Mouse (Mus musculus) hindbrain, embryonic 16.5 days (tissue): ENCODE measurements at regions not wholly inside any gene's neighbourhood (a gene's known extent, or its start where the extent isn't known, plus 50 kb on each side); places are given as distances from the start of the nearest gene placed in this dataset.

Experiments used
- ATAC-seq: fragments of 200-750 bp; cut with Nextera tagmentation; 2 replicates; pipeline ENCODE4 v1.8.0; 2017; ENCODE audit warnings: moderate TSS enrichment, moderate library complexity
- H3K27ac ChIP-seq: fragments of 300-500 bp; sonication (generic); 2 replicates; pipeline ENCODE4 v1.5.1; 2014; ENCODE audit warnings: low read depth, mild to moderate bottlenecking, control low read depth, low read length, moderate library complexity
- H3K27me3 ChIP-seq: fragments of 300-500 bp; sonication (generic); replicated peaks from 2 replicates; pipeline ENCODE4 v1.6.1; 2014; ENCODE audit warnings: low read length; ENCODE audit not compliant: control insufficient read depth, insufficient read depth
- H3K36me3 ChIP-seq: fragments of 300-500 bp; sonication (generic); 2 replicates; pipeline ENCODE4 v1.6.1; 2014; ENCODE audit warnings: mild to moderate bottlenecking, low read length, moderate library complexity, mixed read lengths; ENCODE audit not compliant: control insufficient read depth, insufficient read depth
- H3K4me1 ChIP-seq: fragments of 300-500 bp; sonication (generic); 2 replicates; pipeline ENCODE4 v1.6.1; 2014; ENCODE audit warnings: low read depth, low read length; ENCODE audit not compliant: control insufficient read depth, insufficient read depth
- H3K4me2 ChIP-seq: fragments of 300-500 bp; sonication (generic); 2 replicates; pipeline ENCODE4 v1.6.1; 2014; ENCODE audit warnings: mild to moderate bottlenecking, low read length, control low read depth, moderate library complexity
- H3K4me3 ChIP-seq: fragments of 300-500 bp; sonication (generic); 2 replicates; pipeline ENCODE4 v1.5.1; 2014; ENCODE audit warnings: mild to moderate bottlenecking, low read length, control low read depth, moderate library complexity
- H3K9ac ChIP-seq: fragments of 300-500 bp; sonication (generic); 2 replicates; pipeline ENCODE4 v1.6.1; 2014; ENCODE audit warnings: low read depth, mild to moderate bottlenecking, control low read depth, low read length, moderate library complexity
- H3K9me3 ChIP-seq: fragments of 300-500 bp; sonication (generic); 2 replicates; pipeline ENCODE4 v1.6.1; 2014; ENCODE audit warnings: mild to moderate bottlenecking, low read length, moderate library complexity; ENCODE audit not compliant: control insufficient read depth
- WGBS: fragments of 180-500 bp; shearing (Covaris S2); extraction: QIAGEN DNeasy Blood & Tissue Kit; methylation state at CpG from one replicate; pipeline ENCODE4 v1.1.7; 2014; 5-methylcytosine and 5-hydroxymethylcytosine counted together

GRCm38 (mm10) chr13:97628608-97629007, 131.8 kb downstream of the Gm10260 start:
- no peak for ATAC-seq
- Histone ChIP-seq H3K9me3 (no peaks in the 10 kb centered on the region), H3K9ac (no peak overlapping the region), H3K27ac (no peak overlapping the region), H3K4me2 (no peak overlapping the region), H3K27me3 (no peaks in the 10 kb centered on the region), H3K36me3 (no peaks in the 10 kb centered on the region), H3K4me1 (no peaks in the 10 kb centered on the region), H3K4me3 (no peak overlapping the region)
- 84% methylated on average over 7 of the region's 7 CpGs for WGBS

DNA sequence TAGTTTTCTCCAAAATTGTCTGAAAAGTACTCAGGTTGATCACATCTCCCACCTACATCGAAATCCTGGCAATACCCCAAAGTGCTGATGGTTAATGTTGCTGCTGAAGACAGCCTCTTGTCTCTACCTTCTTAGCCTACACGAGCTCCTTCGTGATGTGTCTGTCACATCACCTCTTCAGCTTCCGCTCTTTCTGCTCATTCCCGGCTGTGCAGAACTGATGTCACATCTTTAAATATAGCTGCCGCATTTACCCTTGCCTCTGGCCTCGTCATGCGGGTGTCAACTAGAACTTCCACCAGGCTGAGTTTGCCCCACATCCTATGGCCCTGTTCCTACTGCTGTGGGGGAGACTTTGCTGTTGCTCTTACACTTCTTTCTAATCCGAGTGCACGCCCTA, 133.2 kb downstream of the Gm10260 start:
- H3K27ac ChIP-seq, result no peak overlapping the region
- no peak overlapping the region for H3K4me3 ChIP-seq
- no peaks in the 10 kb centered on the region for H3K9me3 ChIP-seq
- no peak for ATAC-seq
- WGBS, result 91% methylated on average over 10 of the region's 10 CpGs
- H3K4me1 ChIP-seq, result no peaks in the 10 kb centered on the region
- no peak overlapping the region for H3K4me2 ChIP-seq
- no peak overlapping the region for H3K9ac ChIP-seq
- no peaks in the 10 kb centered on the region for H3K36me3 ChIP-seq
- no peaks in the 10 kb centered on the region for H3K27me3 ChIP-seq

GRCm38 (mm10) chr13:97626786-97627185, 133.6 kb downstream of the Gm10260 start:
- ATAC-seq, result no peak
- no peaks in the 10 kb centered on the region for H3K4me1 ChIP-seq
- WGBS, result 72% methylated on average over 5 of the region's 5 CpGs
- H3K9me3 ChIP-seq, result no peaks in the 10 kb centered on the region
- no peak overlapping the region for H3K27ac ChIP-seq
- H3K27me3 ChIP-seq, result no peaks in the 10 kb centered on the region
- no peak overlapping the region for H3K4me2 ChIP-seq
- no peaks in the 10 kb centered on the region for H3K36me3 ChIP-seq
- no peak overlapping the region for H3K4me3 ChIP-seq
- H3K9ac ChIP-seq, result no peak overlapping the region

- WGBS, result 86% methylated on average over 5 of the region's 5 CpGs
- no peak overlapping the region for H3K9ac ChIP-seq
These were observed 134.3 kb downstream of the Gm10260 start for GRCm38 (mm10) chr13:97626116-97626515.

GRCm38 (mm10) chr13:97625391-97625790, 135.0 kb downstream of the Gm10260 start:
- Histone ChIP-seq H3K36me3 (no peaks in the 10 kb centered on the region), H3K27me3 (no peaks in the 10 kb centered on the region), H3K9ac (no peak overlapping the region), H3K4me1 (no peaks in the 10 kb centered on the region), H3K4me2 (no peak overlapping the region), H3K27ac (no peak overlapping the region), H3K4me3 (no peak overlapping the region), H3K9me3 (no peaks in the 10 kb centered on the region)
- WGBS, result 76% methylated on average over 4 of the region's 4 CpGs
- no peak for ATAC-seq

More at GRCm38 (mm10) chr13:97626116-97626515, 134.3 kb downstream of the Gm10260 start:
- ATAC-seq, result no peak
- no peaks in the 10 kb centered on the region for H3K36me3 ChIP-seq
- H3K4me2 ChIP-seq, result no peak overlapping the region
- H3K27me3 ChIP-seq, result no peaks in the 10 kb centered on the region
- H3K4me1 ChIP-seq, result no peaks in the 10 kb centered on the region
- no peak overlapping the region for H3K4me3 ChIP-seq
- H3K27ac ChIP-seq, result no peak overlapping the region
- H3K9me3 ChIP-seq, result no peaks in the 10 kb centered on the region

DNA sequence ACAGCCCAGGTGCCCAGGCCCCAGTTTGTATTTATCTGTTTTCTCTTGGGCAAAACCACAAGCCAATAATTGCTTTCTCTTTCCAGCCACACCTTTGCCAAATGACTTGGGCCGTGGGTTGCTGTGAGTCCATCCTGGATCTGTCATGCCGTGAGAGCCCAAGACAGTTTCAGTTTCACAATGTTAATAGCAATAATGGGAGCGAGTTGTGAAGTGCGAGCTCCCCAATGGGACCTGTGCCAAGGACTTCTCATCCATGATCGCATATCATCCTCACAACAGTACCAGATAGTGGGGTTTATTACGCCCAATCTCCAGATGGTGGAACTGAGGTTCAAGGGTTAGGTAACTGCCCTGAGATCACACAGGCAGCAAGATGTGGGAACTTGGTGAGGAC, 142.2 kb downstream of the Gm10260 start:
- Histone ChIP-seq H3K27me3 (no peaks in the 10 kb centered on the region), H3K9ac (no peak overlapping the region), H3K36me3 (no peaks in the 10 kb centered on the region), H3K4me2 (no peak overlapping the region), H3K27ac (no peak overlapping the region), H3K4me1 (no peaks in the 10 kb centered on the region), H3K4me3 (no peak overlapping the region), H3K9me3 (no peaks in the 10 kb centered on the region)
- 93% methylated on average over 6 of the region's 6 CpGs for WGBS
- no peak for ATAC-seq

GRCm38 (mm10) chr13:97617511-97618189, 142.8 kb downstream of the Gm10260 start:
- Histone ChIP-seq H3K27me3 (no peaks in the 10 kb centered on the region), H3K4me3 (no peak overlapping the region), H3K27ac (no peak overlapping the region), H3K36me3 (no peaks in the 10 kb centered on the region), H3K9ac (no peak overlapping the region), H3K4me1 (no peaks in the 10 kb centered on the region), H3K4me2 (no peak overlapping the region), H3K9me3 (no peaks in the 10 kb centered on the region)
- ATAC-seq, result no peak
- 81% methylated on average over 13 of the region's 13 CpGs for WGBS

GRCm38 (mm10) chr13:97616919-97617318, 143.5 kb downstream of the Gm10260 start:
- Histone ChIP-seq H3K27me3 (no peaks in the 10 kb centered on the region), H3K9me3 (no peaks in the 10 kb centered on the region), H3K9ac (no peak overlapping the region), H3K27ac (no peak overlapping the region), H3K4me1 (no peaks in the 10 kb centered on the region), H3K36me3 (no peaks in the 10 kb centered on the region), H3K4me2 (no peak overlapping the region), H3K4me3 (no peak overlapping the region)
- no peak for ATAC-seq

DNA sequence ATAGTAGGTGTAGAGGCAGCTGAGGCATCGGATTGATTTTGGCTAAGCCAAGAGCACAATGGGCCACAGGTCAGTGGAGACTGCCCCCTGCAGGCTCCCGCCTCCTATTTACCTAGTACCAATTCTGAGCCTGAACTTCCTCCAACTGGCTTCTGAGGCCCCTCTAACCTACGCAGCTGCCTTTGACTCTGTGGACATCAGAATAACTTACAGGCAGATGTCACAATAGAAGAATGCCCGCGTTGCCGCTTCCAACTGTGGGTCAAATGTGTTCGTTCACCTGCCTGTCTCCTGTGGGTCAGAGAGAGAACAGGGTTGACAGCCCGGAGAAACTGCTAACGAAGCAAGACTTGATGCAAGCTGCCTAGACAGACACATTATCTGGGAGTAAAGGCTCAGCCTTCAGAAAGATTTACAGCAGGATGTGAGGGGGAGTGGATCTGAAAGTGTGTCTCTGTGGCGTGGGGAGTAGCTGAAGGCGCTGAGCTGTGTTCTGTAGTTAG, 153.2 kb downstream of the Gm10260 start:
- H3K4me2 ChIP-seq, result no peak overlapping the region
- no peaks in the 10 kb centered on the region for H3K36me3 ChIP-seq
- no peak overlapping the region for H3K9ac ChIP-seq
- H3K27ac ChIP-seq, result no peak overlapping the region
- H3K9me3 ChIP-seq, result no peaks in the 10 kb centered on the region
- H3K4me1 ChIP-seq, result 0 out of 2 replicates have a peak, but pooled peaks cover 4% of the 10 kb centered on the region
- no peak; the same call in 1 of the 2 replicates for ATAC-seq
- no peak overlapping the region for H3K4me3 ChIP-seq
- no peaks in the 10 kb centered on the region for H3K27me3 ChIP-seq
- WGBS, result 23% methylated on average over 11 of the region's 11 CpGs
